Mouse (Mus musculus): ENCODE data around the gene Sox6. TPM values are rescaled to one million over a fixed set of nuclear protein-coding genes. Genes with fewer than 3 reads are reported as not detected.

The Sox6 gene
- polyA plus RNA-seq, 1 experiment from 2014 or later: 51.7 TPM

- no peaks in the 10 kb centered on the region for H3K27me3 ChIP-seq (replicated peaks)
- WGBS: 84% methylated on average over 3 of the region's 3 CpGs
- no peak for ATAC-seq (replicated peaks)
- H3K27ac ChIP-seq: no peak overlapping the region
- H3K36me3 ChIP-seq (replicated peaks): no peaks in the 10 kb centered on the region
- H3K9ac ChIP-seq: no peak overlapping the region
- H3K4me2 ChIP-seq: no peak overlapping the region
- no peak overlapping the region for H3K4me3 ChIP-seq
- H3K9me3 ChIP-seq: no peaks in the 10 kb centered on the region
- H3K4me1 ChIP-seq: 0 out of 2 replicates have a peak, but pooled peaks cover 4% of the 10 kb centered on the region
These were observed 203.6 kb downstream of the Sox6 start for GRCm38 (mm10) chr7:115835005-115835404.

- 19% methylated on average over 3 of the region's 3 CpGs for WGBS
- Histone ChIP-seq H3K4me2 (no peak overlapping the region), H3K36me3 (replicated peaks) (no peaks in the 10 kb centered on the region), H3K4me3 (no peak overlapping the region), H3K9ac (no peak overlapping the region), H3K27me3 (replicated peaks) (no peaks in the 10 kb centered on the region), H3K9me3 (no peaks in the 10 kb centered on the region), H3K27ac (no peak overlapping the region), H3K4me1 (0 out of 2 replicates have a peak, but pooled peaks cover 4% of the 10 kb centered on the region)
- no peak for ATAC-seq (replicated peaks)
These were observed 204.9 kb downstream of the Sox6 start for GRCm38 (mm10) chr7:115833701-115834100.

- no peaks in the 10 kb centered on the region for H3K36me3 ChIP-seq (replicated peaks)
- no peak for ATAC-seq (replicated peaks)
These were observed 207.4 kb downstream of the Sox6 start for GRCm38 (mm10) chr7:115830938-115831873.

GRCm38 (mm10) chr7:115830366-115830765 lies 208.2 kb downstream of the Sox6 start:
- no peak overlapping the region for H3K27ac ChIP-seq
- WGBS: 28% methylated on average over 10 of the region's 10 CpGs
- no peak overlapping the region for H3K4me2 ChIP-seq
- ATAC-seq (replicated peaks): no peak
- no peaks in the 10 kb centered on the region for H3K27me3 ChIP-seq (replicated peaks)
- no peak overlapping the region for H3K9ac ChIP-seq
- H3K4me1 ChIP-seq: 0 out of 2 replicates have a peak, but pooled peaks cover 11% of the 10 kb centered on the region
- no peaks in the 10 kb centered on the region for H3K9me3 ChIP-seq
- H3K36me3 ChIP-seq (replicated peaks): no peaks in the 10 kb centered on the region
- H3K4me3 ChIP-seq: no peak overlapping the region

More at GRCm38 (mm10) chr7:115830938-115831873, 207.4 kb downstream of the Sox6 start:
- 0 out of 2 replicates have a peak, but pooled peaks cover 4% of the 10 kb centered on the region for H3K4me1 ChIP-seq
- no peak overlapping the region for H3K4me3 ChIP-seq
- no peak overlapping the region for H3K9ac ChIP-seq
- H3K9me3 ChIP-seq: no peaks in the 10 kb centered on the region
- 76% methylated on average over 11 of the region's 11 CpGs for WGBS
- H3K27me3 ChIP-seq (replicated peaks): no peaks in the 10 kb centered on the region
- H3K27ac ChIP-seq: no peak overlapping the region
- H3K4me2 ChIP-seq: no peak overlapping the region

GRCm38 (mm10) chr7:115829756-115830155 lies 208.8 kb downstream of the Sox6 start:
- Histone ChIP-seq H3K27me3 (replicated peaks) (no peaks in the 10 kb centered on the region), H3K4me1 (peaks cover 14% of the 10 kb centered on the region; the same call in 1 of the 2 replicates), H3K4me2 (no peak overlapping the region), H3K36me3 (replicated peaks) (no peaks in the 10 kb centered on the region), H3K9me3 (no peaks in the 10 kb centered on the region), H3K9ac (no peak overlapping the region), H3K4me3 (no peak overlapping the region), H3K27ac (no peak overlapping the region)
- no peak for ATAC-seq (replicated peaks)
- 20% methylated on average over 4 of the region's 4 CpGs for WGBS

GRCm38 (mm10) chr7:115829260-115829659 lies 209.3 kb downstream of the Sox6 start:
- no peaks in the 10 kb centered on the region for H3K36me3 ChIP-seq (replicated peaks)
- H3K4me3 ChIP-seq: no peak overlapping the region
- 87% methylated on average over 4 of the region's 4 CpGs for WGBS
- no peak overlapping the region for H3K27ac ChIP-seq
- H3K4me1 ChIP-seq: peaks cover 19% of the 10 kb centered on the region; the same call in 1 of the 2 replicates
- H3K9me3 ChIP-seq: no peaks in the 10 kb centered on the region
- H3K9ac ChIP-seq: no peak overlapping the region
- no peak overlapping the region for H3K4me2 ChIP-seq
- no peak for ATAC-seq (replicated peaks)
- no peaks in the 10 kb centered on the region for H3K27me3 ChIP-seq (replicated peaks)

GRCm38 (mm10) chr7:115825295-115825694 lies 213.3 kb downstream of the Sox6 start:
- Histone ChIP-seq H3K4me1 (peaks cover 21% of the 10 kb centered on the region), H3K36me3 (replicated peaks) (no peaks in the 10 kb centered on the region), H3K9me3 (no peaks in the 10 kb centered on the region), H3K27ac (0 out of 2 replicates have a peak overlapping the region, but pooled peaks have one; percentile 43), H3K9ac (no peak overlapping the region), H3K4me3 (no peak overlapping the region), H3K4me2 (no peak overlapping the region), H3K27me3 (replicated peaks) (no peaks in the 10 kb centered on the region)
- no peak for ATAC-seq (replicated peaks)
- WGBS: 81% methylated on average over 3 of the region's 3 CpGs

GRCm38 (mm10) chr7:115824621-115825256 lies 213.9 kb downstream of the Sox6 start:
- H3K27me3 ChIP-seq (replicated peaks): no peaks in the 10 kb centered on the region
- H3K9ac ChIP-seq: no peak overlapping the region
- 49% methylated on average over 8 of the region's 8 CpGs for WGBS
- H3K4me3 ChIP-seq: no peak overlapping the region
- no peaks in the 10 kb centered on the region for H3K36me3 ChIP-seq (replicated peaks)
- H3K4me2 ChIP-seq: no peak overlapping the region
- H3K9me3 ChIP-seq: no peaks in the 10 kb centered on the region
- ATAC-seq (replicated peaks): no peak
- peaks cover 21% of the 10 kb centered on the region for H3K4me1 ChIP-seq
- peak overlapping the region; percentile 43; the same call in 1 of the 2 replicates for H3K27ac ChIP-seq

- ATAC-seq (replicated peaks): no peak
- Histone ChIP-seq H3K4me3 (no peak overlapping the region), H3K27me3 (replicated peaks) (no peaks in the 10 kb centered on the region), H3K36me3 (replicated peaks) (no peaks in the 10 kb centered on the region), H3K4me2 (no peak overlapping the region), H3K9me3 (no peaks in the 10 kb centered on the region), H3K4me1 (peaks cover 6% of the 10 kb centered on the region; the same call in 1 of the 2 replicates), H3K9ac (no peak overlapping the region), H3K27ac (no peak overlapping the region)
- 72% methylated on average over 1 of the region's 1 CpGs for WGBS
These were observed 219.5 kb downstream of the Sox6 start for GRCm38 (mm10) chr7:115819136-115819535.

- Histone ChIP-seq H3K4me1 (no peaks in the 10 kb centered on the region), H3K4me2 (no peak overlapping the region), H3K27me3 (replicated peaks) (no peaks in the 10 kb centered on the region), H3K9me3 (no peaks in the 10 kb centered on the region), H3K27ac (no peak overlapping the region), H3K36me3 (replicated peaks) (no peaks in the 10 kb centered on the region), H3K9ac (no peak overlapping the region), H3K4me3 (no peak overlapping the region)
- ATAC-seq (replicated peaks): no peak
- WGBS: 63% methylated on average over 3 of the region's 3 CpGs
These were observed 235.3 kb downstream of the Sox6 start for GRCm38 (mm10) chr7:115803256-115803655.

- no peak overlapping the region for H3K4me3 ChIP-seq
- no peaks in the 10 kb centered on the region for H3K27me3 ChIP-seq (replicated peaks)
- peaks cover 4% of the 10 kb centered on the region; the same call in 1 of the 2 replicates for H3K4me1 ChIP-seq
- H3K27ac ChIP-seq: no peak overlapping the region
- no peaks in the 10 kb centered on the region for H3K36me3 ChIP-seq (replicated peaks)
- H3K9ac ChIP-seq: no peak overlapping the region
- H3K4me2 ChIP-seq: no peak overlapping the region
- 94% methylated on average over 4 of the region's 4 CpGs for WGBS
- H3K9me3 ChIP-seq: no peaks in the 10 kb centered on the region
- no peak for ATAC-seq (replicated peaks)
These were observed 244.3 kb downstream of the Sox6 start for GRCm38 (mm10) chr7:115794139-115794858.

- Histone ChIP-seq H3K4me2 (no peak overlapping the region), H3K4me3 (no peak overlapping the region), H3K9ac (no peak overlapping the region), H3K4me1 (peaks cover 4% of the 10 kb centered on the region; the same call in 1 of the 2 replicates), H3K27ac (no peak overlapping the region), H3K27me3 (replicated peaks) (no peaks in the 10 kb centered on the region), H3K36me3 (replicated peaks) (no peaks in the 10 kb centered on the region), H3K9me3 (no peaks in the 10 kb centered on the region)
- 54% methylated on average over 2 of the region's 2 CpGs for WGBS
- no peak for ATAC-seq (replicated peaks)
These were observed 245.8 kb downstream of the Sox6 start for GRCm38 (mm10) chr7:115792841-115793240.
